Mouse (Mus musculus) small intestine, adult 2 months (tissue): ENCODE measurements around the gene Impdh2.

Source experiments
- CTCF ChIP-seq: fragments of 200-500 bp; IDR thresholded peaks from 2 replicates; pipeline ENCODE4 v1.5.1; 2012; ENCODE audit warnings: low read depth, mild to moderate bottlenecking, control low read depth, inconsistent platforms, low read length, moderate library complexity, mixed read lengths; ENCODE audit not compliant: insufficient replicate concordance, insufficient read length; ENCODE audit errors: extremely low read depth
- POLR2A ChIP-seq: fragments of 200-500 bp; IDR thresholded peaks from 2 replicates; pipeline ENCODE4 v1.6.1; 2012; ENCODE audit warnings: low read depth, mild to moderate bottlenecking, control low read depth, inconsistent platforms, low read length, moderate library complexity

- TF ChIP-seq CTCF: no peak
- no peak for TF ChIP-seq POLR2A
Measured at GRCm38 (mm10) chr9:108572321-108572720, 12.2 kb downstream of the Impdh2 start.
